In the genomic region with DNA sequence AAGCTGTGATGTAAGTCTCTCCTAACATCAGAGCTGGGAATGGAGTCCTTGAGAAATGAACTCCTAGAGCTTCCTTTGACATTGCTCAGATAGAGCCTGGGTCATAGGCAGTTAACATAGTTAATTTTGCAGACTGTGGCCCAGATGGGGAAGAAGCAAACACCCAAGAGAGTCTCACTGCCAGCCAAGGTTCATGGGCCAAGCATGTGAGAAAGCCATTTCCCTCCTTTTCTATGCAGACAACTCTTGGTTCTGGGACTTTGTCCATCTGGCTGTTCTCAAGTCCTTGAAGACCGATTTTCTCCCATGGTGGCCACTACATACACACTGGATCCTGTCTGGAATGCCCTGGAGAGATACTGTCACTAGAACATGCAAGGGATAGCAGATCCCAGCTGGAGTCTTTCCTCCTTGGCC, we compare ENCODE assay signal across 12 mouse cellular contexts. TPM values are rescaled to one million over a fixed set of nuclear protein-coding genes. Genes with fewer than 3 reads are reported as not detected.
DNase-seq lines count a peak whose midpoint lies in the region; ATAC-seq and TF ChIP-seq lines count a peak whose summit lies in the region.
"Had no signal": no experiment of that assay in that cellular context is flagged by ENCODE, and none has a peak within 500 bp of the region (broad histone marks: within the 10 kb centered on the region; RNA-seq: fewer than 3 reads in every experiment).

No protein-coding gene starts in this region.

- WGBS in stomach, embryonic 14.5 days, result 58% methylated on average over 1 of the region's 1 CpGs

- intact Hi-C loops in gastrocnemius, adult 2 months (cut with DNase I), result no loop called here
- intact Hi-C loops in gastrocnemius, postnatal 36 days (cut with DNase I), result no loop called here
- intact Hi-C loops in heart, postnatal 25 days (cut with DNase I), result no loop called here

- H3K4me2 ChIP-seq in stomach, embryonic 14.5 days (replicated peaks; ENCODE audit: low read depth, low read length), result no peak overlapping the region
- H3K4me2 ChIP-seq: hindbrain, embryonic 12.5 days; neural tube, embryonic 12.5 days had no signal

- ATAC-seq in stomach, embryonic 14.5 days (ENCODE audit: insufficient number of reproducible peaks, insufficient read depth, low FRiP score, low read depth), result 0 out of 2 replicates have a peak, but pooled peaks have one; percentile 49

- H3K27me3 ChIP-seq in stomach, embryonic 14.5 days (ENCODE audit: control insufficient read depth, insufficient read depth, low read length), result no peaks in the 10 kb centered on the region
- H3K27me3 ChIP-seq: hindbrain, embryonic 12.5 days; neural tube, embryonic 12.5 days had no signal

- no peaks in the 10 kb centered on the region for H3K4me1 ChIP-seq in stomach, embryonic 14.5 days (ENCODE audit: control insufficient read depth, insufficient read depth, low read length)
- H3K4me1 ChIP-seq: hindbrain, embryonic 12.5 days; neural tube, embryonic 12.5 days had no signal

- no peaks in the 10 kb centered on the region for H3K9me3 ChIP-seq in stomach, embryonic 14.5 days (ENCODE audit: control insufficient read depth, low read depth, low read length)
- H3K9me3 ChIP-seq: hindbrain, embryonic 12.5 days; neural tube, embryonic 12.5 days had no signal

- no peak for TF ChIP-seq CTCF in gastrocnemius, adult 2 months (IDR thresholded peaks at IDR 0.05)

- no peak overlapping the region for H3K9ac ChIP-seq in stomach, embryonic 14.5 days (replicated peaks; ENCODE audit: low read depth, low read length)
- H3K9ac ChIP-seq: hindbrain, embryonic 12.5 days; neural tube, embryonic 12.5 days had no signal

- H3K27ac ChIP-seq in gastrocnemius, adult 2 months, result no peak overlapping the region
- no peak overlapping the region for H3K27ac ChIP-seq in stomach, embryonic 14.5 days (ENCODE audit: low read length)
- H3K27ac ChIP-seq: hindbrain, embryonic 12.5 days; neural tube, embryonic 12.5 days had no signal

- no peaks in the 10 kb centered on the region for H3K36me3 ChIP-seq in stomach, embryonic 14.5 days (ENCODE audit: control insufficient read depth, insufficient read depth, low read length)
- H3K36me3 ChIP-seq: hindbrain, embryonic 12.5 days; neural tube, embryonic 12.5 days had no signal

- DNase-seq in gastrocnemius, adult 2 months, result peak; percentile 19
- DNase-seq in gastrocnemius, postnatal 36 days, result no peak
- peak; percentile 27 for DNase-seq in heart, postnatal 25 days (ENCODE audit: low spot score)
- DNase-seq in kidney, postnatal 36 days, result peak; percentile 39 to 51
- no peak for DNase-seq in right cerebral cortex, adult 2 months (ENCODE audit: low spot score in 2 of 2)
- DNase-seq in left cerebral cortex, adult 8-10 months (ENCODE audit: low spot score in 2 of 2), result no peak
- DNase-seq in layer of hippocampus, adult 11-12 months (ENCODE audit: low spot score), result no peak

- H3K4me3 ChIP-seq in gastrocnemius, adult 2 months, result no peak overlapping the region
- no peak overlapping the region for H3K4me3 ChIP-seq in stomach, embryonic 14.5 days (ENCODE audit: low read depth, low read length)
- H3K4me3 ChIP-seq: hindbrain, embryonic 12.5 days; neural tube, embryonic 12.5 days had no signal

RNA-seq across cellular contexts. Expression of a gene that starts 45.6 kb away (rescaled TPM):
- 10 to 100 TPM; 14.5 to 19.9 TPM for total RNA-seq in gastrocnemius, adult 2 months (2021)
- total RNA-seq in gastrocnemius, postnatal 36 days (2021), result 10 to 100 TPM; 12.2 to 13.8 TPM
- 1 to 10 TPM; 7.7 to 8.7 TPM for total RNA-seq in heart, postnatal 25 days (2021)
- 19.0 and 19.4 TPM in 2 replicates for polyA plus RNA-seq in stomach, embryonic 14.5 days (2014; fragmentation: Nextera tagmentation; extraction: Ambion mirVana)
- 1 to 10 TPM; 2.5 to 5.4 (median 3.8) TPM for total RNA-seq in left cerebral cortex, adult 8-10 months (2022)
- total RNA-seq: common myeloid progenitor, adult 5-6 weeks; megakaryocyte, adult 5-6 weeks had no signal

Comparison
In these comparisons a context has a peak if more than half of its experiments do, and no peak if none do; other contexts are left out.
1. DNase-seq: peak in gastrocnemius, adult 2 months (single experiment), heart, postnatal 25 days (single experiment) and kidney, postnatal 36 days (2 of 2); none in gastrocnemius, postnatal 36 days (0 of 2), right cerebral cortex, adult 2 months (0 of 2), left cerebral cortex, adult 8-10 months (0 of 2) and layer of hippocampus, adult 11-12 months (single experiment).